Mouse (Mus musculus) forebrain, embryonic 10.5 days (tissue): ENCODE results near the gene Podxl2. TPM values are rescaled to one million over a fixed set of nuclear protein-coding genes. Genes with fewer than 3 reads are reported as not detected.

Source experiments
- DNase-seq: peaks from one replicate; pipeline ENCODE4 v3.0.0-alpha.2; 2017; ENCODE audit warnings: low spot score; ENCODE audit errors: extremely low spot score
- H3K27ac ChIP-seq: fragments of 300-500 bp; sonication (generic); 2 replicates; pipeline ENCODE4 v1.5.1; 2016; ENCODE audit warnings: mild to moderate bottlenecking
- H3K27me3 ChIP-seq: fragments of 300-500 bp; sonication (generic); 2 replicates; pipeline ENCODE4 v1.6.1; 2016; ENCODE audit warnings: mild to moderate bottlenecking; ENCODE audit not compliant: poor library complexity, severe bottlenecking
- H3K36me3 ChIP-seq: fragments of 300-500 bp; sonication (generic); replicated peaks from 2 replicates; pipeline ENCODE4 v1.6.1; 2016; ENCODE audit warnings: mild to moderate bottlenecking, moderate library complexity
- H3K4me1 ChIP-seq: fragments of 300-500 bp; sonication (generic); 2 replicates; pipeline ENCODE4 v1.6.1; 2016
- H3K4me3 ChIP-seq: fragments of 300-500 bp; sonication (generic); 2 replicates; pipeline ENCODE4 v1.5.1; 2016; ENCODE audit warnings: mild to moderate bottlenecking, moderate library complexity
- H3K9me3 ChIP-seq: fragments of 300-500 bp; sonication (generic); 2 replicates; pipeline ENCODE4 v1.6.1; 2016; ENCODE audit warnings: mild to moderate bottlenecking, moderate library complexity
- WGBS: fragments of 180-500 bp; shearing (Covaris S2); methylation state at CpG from one replicate; pipeline ENCODE4 v1.1.7; 2016; 5-methylcytosine and 5-hydroxymethylcytosine counted together
- polyA plus RNA-seq: library from polyadenylated mRNA; unstranded; fragments of >200 nt; fragmentation: Nextera tagmentation; extraction: Ambion mirVana; gene quantifications from 2 replicates; pipeline ENCODE4 v1.2.1, GENCODE M21; 2016

Gene Podxl2
- polyA plus RNA-seq, 1 experiment from 2014 or later: 52.8 TPM

GRCm38 (mm10) chr6:88812886-88813285 is 62.0 kb downstream of the Podxl2 start:
- peaks cover 57% of the 10 kb centered on the region for H3K4me1 ChIP-seq
- H3K27ac ChIP-seq: no peak overlapping the region
- H3K4me3 ChIP-seq: no peak overlapping the region
- no peaks in the 10 kb centered on the region for H3K9me3 ChIP-seq
- DNase-seq: no peak
- no peaks in the 10 kb centered on the region for H3K27me3 ChIP-seq
- H3K36me3 ChIP-seq: no peaks in the 10 kb centered on the region
- 65% methylated on average over 3 of the region's 3 CpGs for WGBS

GRCm38 (mm10) chr6:88811880-88812400 is 62.9 kb downstream of the Podxl2 start:
- Histone ChIP-seq H3K36me3 (no peaks in the 10 kb centered on the region), H3K27me3 (no peaks in the 10 kb centered on the region), H3K9me3 (no peaks in the 10 kb centered on the region), H3K4me3 (no peak overlapping the region), H3K4me1 (peaks cover 66% of the 10 kb centered on the region), H3K27ac (peak overlapping the region; percentile 6; the same call in 1 of the 2 replicates)
- WGBS: 64% methylated on average over 7 of the region's 7 CpGs
- DNase-seq: no peak

GRCm38 (mm10) chr6:88811396-88811795 is 63.4 kb downstream of the Podxl2 start:
- Histone ChIP-seq H3K27ac (peak overlapping the region; percentile 35; the same call in 1 of the 2 replicates), H3K36me3 (no peaks in the 10 kb centered on the region), H3K4me1 (peaks cover 66% of the 10 kb centered on the region), H3K9me3 (no peaks in the 10 kb centered on the region), H3K4me3 (no peak overlapping the region), H3K27me3 (no peaks in the 10 kb centered on the region)
- no peak for DNase-seq
- 65% methylated on average over 7 of the region's 7 CpGs for WGBS

- Histone ChIP-seq H3K4me1 (peaks cover 58% of the 10 kb centered on the region), H3K27ac (no peak overlapping the region), H3K9me3 (no peaks in the 10 kb centered on the region), H3K36me3 (no peaks in the 10 kb centered on the region), H3K4me3 (no peak overlapping the region), H3K27me3 (no peaks in the 10 kb centered on the region)
- DNase-seq: no peak
- 72% methylated on average over 3 of the region's 3 CpGs for WGBS
These were observed 64.6 kb downstream of the Podxl2 start for GRCm38 (mm10) chr6:88810291-88810690.

- no peak overlapping the region for H3K4me3 ChIP-seq
- DNase-seq: no peak
- peaks cover 49% of the 10 kb centered on the region for H3K4me1 ChIP-seq
- H3K27ac ChIP-seq: no peak overlapping the region
- no peaks in the 10 kb centered on the region for H3K9me3 ChIP-seq
- WGBS: 85% methylated on average over 23 of the region's 23 CpGs
- H3K36me3 ChIP-seq: no peaks in the 10 kb centered on the region
- no peaks in the 10 kb centered on the region for H3K27me3 ChIP-seq
These were observed 65.5 kb downstream of the Podxl2 start for GRCm38 (mm10) chr6:88809091-88810037.

- Histone ChIP-seq H3K4me3 (no peak overlapping the region), H3K4me1 (peaks cover 31% of the 10 kb centered on the region), H3K36me3 (no peaks in the 10 kb centered on the region), H3K27ac (no peak overlapping the region), H3K27me3 (no peaks in the 10 kb centered on the region), H3K9me3 (no peaks in the 10 kb centered on the region)
- 94% methylated on average over 17 of the region's 17 CpGs for WGBS
- no peak for DNase-seq
These were observed 69.8 kb downstream of the Podxl2 start for GRCm38 (mm10) chr6:88804966-88805577.

GRCm38 (mm10) chr6:88803957-88804695 is 70.7 kb downstream of the Podxl2 start:
- Histone ChIP-seq H3K36me3 (no peaks in the 10 kb centered on the region), H3K9me3 (no peaks in the 10 kb centered on the region), H3K4me1 (peaks cover 23% of the 10 kb centered on the region), H3K27me3 (no peaks in the 10 kb centered on the region), H3K4me3 (no peak overlapping the region), H3K27ac (no peak overlapping the region)
- DNase-seq: no peak
- 93% methylated on average over 4 of the region's 4 CpGs for whole genome bisulfite sequencing

- 90% methylated on average over 7 of the region's 7 CpGs for WGBS
These were observed 71.8 kb downstream of the Podxl2 start for GRCm38 (mm10) chr6:88803051-88803450.

GRCm38 (mm10) chr6:88800735-88801134 is 74.1 kb downstream of the Podxl2 start:
- peaks cover 12% of the 10 kb centered on the region; the same call in 1 of the 2 replicates for H3K4me1 ChIP-seq
- no peak overlapping the region for H3K4me3 ChIP-seq
- H3K27ac ChIP-seq: no peak overlapping the region; the same call in 1 of the 2 replicates
- DNase-seq: no peak
- 63% methylated on average over 3 of the region's 3 CpGs for WGBS
- H3K9me3 ChIP-seq: no peaks in the 10 kb centered on the region
- no peaks in the 10 kb centered on the region for H3K27me3 ChIP-seq
- no peaks in the 10 kb centered on the region for H3K36me3 ChIP-seq

More at GRCm38 (mm10) chr6:88803051-88803450, 71.8 kb downstream of the Podxl2 start:
- Histone ChIP-seq H3K9me3 (no peaks in the 10 kb centered on the region), H3K27me3 (no peaks in the 10 kb centered on the region), H3K4me1 (peaks cover 22% of the 10 kb centered on the region), H3K36me3 (no peaks in the 10 kb centered on the region), H3K4me3 (no peak overlapping the region), H3K27ac (no peak overlapping the region)
- no peak for DNase-seq

- no peak for DNase-seq
- Histone ChIP-seq H3K4me1 (peaks cover 14% of the 10 kb centered on the region; the same call in 1 of the 2 replicates), H3K36me3 (no peaks in the 10 kb centered on the region), H3K27ac (no peak overlapping the region; the same call in 1 of the 2 replicates), H3K27me3 (no peaks in the 10 kb centered on the region), H3K4me3 (no peak overlapping the region), H3K9me3 (no peaks in the 10 kb centered on the region)
- WGBS: 90% methylated on average over 7 of the region's 7 CpGs
These were observed 74.7 kb downstream of the Podxl2 start for GRCm38 (mm10) chr6:88800191-88800590.

GRCm38 (mm10) chr6:88794561-88794971 is 80.3 kb downstream of the Podxl2 start:
- Histone ChIP-seq H3K27ac (no peak overlapping the region), H3K4me1 (peaks cover 47% of the 10 kb centered on the region), H3K9me3 (no peaks in the 10 kb centered on the region), H3K27me3 (0 out of 2 replicates have a peak, but pooled peaks cover 6% of the 10 kb centered on the region), H3K4me3 (no peak overlapping the region), H3K36me3 (no peaks in the 10 kb centered on the region)
- 83% methylated on average over 14 of the region's 14 CpGs for WGBS
- DNase-seq: no peak

GRCm38 (mm10) chr6:88793872-88794271 is 81.0 kb downstream of the Podxl2 start:
- no peak for DNase-seq
- peaks cover 47% of the 10 kb centered on the region for H3K4me1 ChIP-seq
- H3K36me3 ChIP-seq: no peaks in the 10 kb centered on the region

More at GRCm38 (mm10) chr6:88793872-88794271, 81.0 kb downstream of the Podxl2 start:
- Histone ChIP-seq H3K9me3 (no peaks in the 10 kb centered on the region), H3K4me3 (no peak overlapping the region), H3K27me3 (0 out of 2 replicates have a peak, but pooled peaks cover 6% of the 10 kb centered on the region), H3K27ac (no peak overlapping the region)
- WGBS: 88% methylated on average over 13 of the region's 13 CpGs
